Mouse (Mus musculus) gastrocnemius, postnatal 10 days (tissue): ENCODE results near the gene Ptpro. TPM values are rescaled to one million over a fixed set of nuclear protein-coding genes. Genes with fewer than 3 reads are reported as not detected.

Experiments
- DNase-seq: peaks from one replicate; pipeline ENCODE4 v3.0.0; 2021; ENCODE audit warnings: mixed read lengths
- long read RNA-seq, 2 experiments: library from polyadenylated mRNA; stranded (forward); transcript quantifications; one replicate each; pipeline ENCODE4 v2.0.0; 2021
- total RNA-seq, 2 experiments: library from RNA; stranded (reverse); gene quantifications; 2 replicates each; pipeline ENCODE4 v1.2.3; 2021

Gene Ptpro
- 1 to 10 TPM in 1 of 2 experiments, under 1 TPM in 1; 0.96 to 1.5 TPM for total RNA-seq
- long read RNA-seq, experiment 1, partial matches to known transcripts, result 0 of 1 reads
- long read RNA-seq, experiment 1, other reads (novel, unspliced or antisense), result 0 of 1 reads
- long read RNA-seq, experiment 2, partial matches to known transcripts, result 1 of 1 reads
- long read RNA-seq, experiment 2, other reads (novel, unspliced or antisense), result 0 of 1 reads

GRCm38 (mm10) chr6:137252194-137252886 is at the start of gene Ptpro:
Gene Ptpro (plus strand): TSS chr6:137252319.
- no peak for DNase-seq

GRCm38 (mm10) chr6:137202661-137203060 is 49.5 kb upstream of the Ptpro start:
- no peak for DNase-seq

GRCm38 (mm10) chr6:137205662-137206400 is 46.3 kb upstream of the Ptpro start:
- no peak for DNase-seq

- no peak for DNase-seq
Observed at GRCm38 (mm10) chr6:137207126-137207525, 45.0 kb upstream of the Ptpro start.

- DNase-seq, result peak; percentile 63
Observed at GRCm38 (mm10) chr6:137209992-137210391, 42.1 kb upstream of the Ptpro start.

- no peak for DNase-seq
Observed at GRCm38 (mm10) chr6:137210991-137211390, 41.1 kb upstream of the Ptpro start.

GRCm38 (mm10) chr6:137211441-137211840 is 40.7 kb upstream of the Ptpro start:
- no peak for DNase-seq

GRCm38 (mm10) chr6:137217841-137218463 is 34.2 kb upstream of the Ptpro start:
- DNase-seq, result no peak

- DNase-seq, result no peak
Observed at GRCm38 (mm10) chr6:137252887-137253242, 746 bp downstream of the Ptpro start.

- DNase-seq, result no peak
Observed at GRCm38 (mm10) chr6:137253415-137253814, 1.3 kb downstream of the Ptpro start.

GRCm38 (mm10) chr6:137261033-137261432 is 8.9 kb downstream of the Ptpro start:
- DNase-seq, result no peak

- no peak for DNase-seq
Observed at GRCm38 (mm10) chr6:137262087-137262486, 10.0 kb downstream of the Ptpro start.

- DNase-seq, result no peak
Observed at GRCm38 (mm10) chr6:137268019-137268418, 15.9 kb downstream of the Ptpro start.

GRCm38 (mm10) chr6:137268592-137268991 is 16.5 kb downstream of the Ptpro start:
- DNase-seq, result no peak

GRCm38 (mm10) chr6:137272513-137272912 is 20.4 kb downstream of the Ptpro start:
- DNase-seq, result no peak

- no peak for DNase-seq
Observed at GRCm38 (mm10) chr6:137277587-137277994, 25.5 kb downstream of the Ptpro start.

GRCm38 (mm10) chr6:137279576-137279975 is 27.5 kb downstream of the Ptpro start:
- no peak for DNase-seq

GRCm38 (mm10) chr6:137281541-137282049 is 29.5 kb downstream of the Ptpro start:
- no peak for DNase-seq

- DNase-seq, result no peak
Observed at GRCm38 (mm10) chr6:137282050-137282449, 29.9 kb downstream of the Ptpro start.

- no peak for DNase-seq
Observed at GRCm38 (mm10) chr6:137286376-137286775, 34.3 kb downstream of the Ptpro start.

GRCm38 (mm10) chr6:137287788-137288187 is 35.7 kb downstream of the Ptpro start:
- DNase-seq, result no peak

GRCm38 (mm10) chr6:137288264-137288663 is 36.1 kb downstream of the Ptpro start:
- DNase-seq, result no peak

GRCm38 (mm10) chr6:137292421-137292820 is 40.3 kb downstream of the Ptpro start:
- no peak for DNase-seq
